Mouse (Mus musculus) heart, postnatal 25 days (tissue): Measurements from ENCODE around the gene Map4k1. TPM values are rescaled to one million over a fixed set of nuclear protein-coding genes. Genes with fewer than 3 reads are reported as not detected.
A peak's percentile ranks its signal among the peaks of the same experiment; 100 is the strongest.
"Not testable (repeated sequence)": the region's sequence is repeated elsewhere in the genome, so short reads cannot be mapped to it uniquely, and the experiment has no call there.

Experiments used
- DNase-seq: peaks from one replicate; pipeline ENCODE4 v3.0.0; 2022; ENCODE audit warnings: low spot score
- intact Hi-C: fragments of 180-260 bp; cut with DNase I; formaldehyde crosslinking; loops from one replicate; pipeline ENCODE4 v1.15.1; 2025
- total RNA-seq, 2 experiments: library from RNA; stranded (reverse); gene quantifications; 2 replicates each; pipeline ENCODE4 v1.2.3; 2021

Map4k1 gene
- total RNA-seq, 2 experiments from 2014 or later: 0.44 to 1.3 TPM

DNA sequence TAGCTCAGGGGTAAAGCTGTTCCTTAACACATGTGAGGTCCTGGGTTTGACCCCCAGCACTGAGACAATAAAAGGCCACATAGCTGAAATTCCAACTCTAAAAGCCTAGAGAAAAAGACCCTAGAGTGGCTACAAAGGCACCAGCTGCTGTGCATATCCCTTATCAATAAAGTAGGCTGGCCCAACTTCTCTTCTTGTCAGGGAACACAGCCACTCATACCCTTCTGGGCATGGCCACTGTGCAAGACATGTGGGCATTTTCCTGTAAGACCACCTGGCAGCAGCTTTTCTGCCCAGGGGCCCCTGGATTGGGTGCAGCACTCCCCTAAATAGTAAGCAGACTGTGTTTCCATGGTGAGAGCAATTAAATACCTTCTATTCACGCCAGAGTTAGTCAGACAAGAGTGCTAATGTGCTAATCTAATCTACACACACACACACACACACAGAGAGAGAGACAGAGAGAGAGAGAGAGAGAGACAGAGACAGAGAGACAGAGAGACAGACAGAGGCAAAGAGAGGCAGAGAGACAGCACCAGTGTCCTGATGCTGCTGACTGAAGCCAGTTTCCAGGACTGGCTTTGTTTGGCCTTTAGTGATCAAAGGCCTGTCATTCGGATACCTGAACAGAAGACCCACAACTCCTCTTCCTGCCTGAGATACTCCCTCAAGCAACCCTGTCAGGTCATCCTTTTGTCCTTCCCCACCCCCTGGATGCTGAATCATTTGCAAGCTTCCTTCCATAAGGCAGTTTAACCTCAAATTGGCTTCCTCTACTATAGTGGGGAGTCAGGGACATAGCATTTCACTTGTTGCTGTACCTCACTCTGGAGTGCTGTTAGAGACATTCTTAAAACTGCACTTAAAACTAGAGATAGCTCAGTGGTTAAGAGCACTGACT is 28.1 kb upstream of the Map4k1 start:
- intact Hi-C loops: loop anchor here (2.0 kb wide), 1 partner anchor 23 kb away; no protein-coding TSS in a partner anchor
- DNase-seq: no peak

DNA sequence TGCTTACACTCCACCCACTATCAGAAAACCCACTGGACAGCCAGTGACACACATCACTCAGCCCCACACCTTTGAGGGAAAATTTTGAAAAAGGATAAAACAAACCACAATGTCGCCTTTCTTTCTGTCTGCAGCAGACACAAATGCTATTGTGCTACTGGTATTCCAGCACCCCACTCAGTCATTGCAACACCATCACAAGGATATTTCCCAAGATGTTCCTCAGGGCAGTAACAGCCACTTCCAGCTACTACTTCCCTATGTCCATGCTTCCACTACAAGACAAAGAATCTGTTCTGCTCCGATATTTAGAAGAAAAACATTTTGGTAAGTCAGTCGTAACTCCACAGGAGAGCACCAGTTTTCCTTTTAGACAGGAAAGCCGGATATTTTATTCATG is 27.1 kb upstream of the Map4k1 start:
- no peak for DNase-seq
- intact Hi-C loops: loop anchor here (5.0 kb wide), 1 partner anchor 32 kb away; no protein-coding TSS in a partner anchor

DNA sequence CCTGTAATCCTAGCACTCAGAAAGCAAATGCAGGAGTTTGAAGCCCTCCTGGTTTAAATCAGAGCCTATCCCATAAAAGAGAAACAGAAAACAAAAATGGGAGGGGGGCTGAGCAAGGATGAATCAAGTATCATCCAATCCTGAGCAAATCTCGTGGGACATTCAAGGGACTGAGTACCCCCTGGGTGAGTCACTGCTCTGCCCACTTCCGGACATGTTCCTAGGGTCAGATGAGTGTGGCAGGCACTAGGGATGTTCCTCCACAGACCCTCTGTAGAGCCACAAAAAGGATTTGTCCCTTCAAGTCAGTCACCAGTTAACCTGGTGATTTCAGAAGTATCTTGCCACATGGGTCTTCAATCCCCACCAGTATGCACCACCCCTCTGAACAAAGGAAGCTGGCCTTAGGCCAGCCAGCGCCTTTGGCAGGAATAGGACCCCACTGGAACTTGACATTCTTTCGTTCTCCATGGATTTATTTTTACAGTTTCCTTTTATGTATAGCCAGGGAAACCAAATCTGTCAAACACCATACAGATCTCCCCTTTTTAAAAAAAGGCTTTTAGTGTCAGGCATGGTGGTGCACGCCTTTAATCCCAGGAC is 26.5 kb upstream of the Map4k1 start:
- no peak for DNase-seq
- intact Hi-C loops: loop anchor here (5.0 kb wide), 1 partner anchor 33 kb away; no protein-coding TSS in a partner anchor

DNA sequence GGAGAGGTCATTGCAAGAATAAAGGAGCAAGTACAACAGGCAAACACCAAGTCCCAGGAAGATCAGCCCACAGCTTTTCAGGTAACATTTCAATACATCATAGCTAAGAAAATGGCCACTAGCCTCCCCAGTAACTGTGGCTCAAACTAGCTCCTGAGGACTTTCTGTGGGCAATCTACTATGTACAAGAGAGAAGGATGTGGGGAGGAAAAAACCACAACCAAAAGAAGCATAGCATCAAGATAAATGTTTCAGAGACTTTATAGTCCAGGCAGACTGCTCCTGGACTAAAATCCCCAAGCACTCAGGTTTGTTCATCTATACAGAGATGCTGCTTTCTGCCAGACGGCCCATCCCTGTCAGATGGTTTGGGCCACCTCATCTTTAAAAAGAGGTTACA is 25.6 kb upstream of the Map4k1 start:
- intact Hi-C loops: loop anchor here (5.0 kb wide), 1 partner anchor 34 kb away; no protein-coding TSS in a partner anchor

DNA sequence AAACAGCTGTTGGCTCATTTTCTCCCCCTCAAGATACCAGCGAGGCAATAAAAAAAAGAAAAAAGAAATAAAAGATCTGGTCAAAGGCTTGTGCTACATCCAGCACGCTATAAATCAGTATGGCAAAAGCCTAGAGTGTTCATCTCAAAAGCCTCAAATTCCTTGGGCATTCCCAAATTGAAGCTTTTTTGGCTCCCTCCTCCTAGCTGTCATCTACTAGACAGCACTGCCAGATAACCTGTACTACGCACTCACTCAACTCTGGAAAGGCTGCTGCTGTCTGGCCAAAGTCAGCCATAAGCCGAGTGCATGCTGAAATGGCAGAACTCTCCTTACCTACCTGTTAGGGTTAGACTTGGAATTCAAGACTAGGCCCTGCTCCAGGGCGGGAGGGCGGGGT is 24.6 kb upstream of the Map4k1 start:
- DNase-seq: no peak
- intact Hi-C loops: loop anchor here (5.0 kb wide), 1 partner anchor 35 kb away; no protein-coding TSS in a partner anchor

More for the DNA sequence above, 25.6 kb upstream of the Map4k1 start:
- DNase-seq: no peak

DNA sequence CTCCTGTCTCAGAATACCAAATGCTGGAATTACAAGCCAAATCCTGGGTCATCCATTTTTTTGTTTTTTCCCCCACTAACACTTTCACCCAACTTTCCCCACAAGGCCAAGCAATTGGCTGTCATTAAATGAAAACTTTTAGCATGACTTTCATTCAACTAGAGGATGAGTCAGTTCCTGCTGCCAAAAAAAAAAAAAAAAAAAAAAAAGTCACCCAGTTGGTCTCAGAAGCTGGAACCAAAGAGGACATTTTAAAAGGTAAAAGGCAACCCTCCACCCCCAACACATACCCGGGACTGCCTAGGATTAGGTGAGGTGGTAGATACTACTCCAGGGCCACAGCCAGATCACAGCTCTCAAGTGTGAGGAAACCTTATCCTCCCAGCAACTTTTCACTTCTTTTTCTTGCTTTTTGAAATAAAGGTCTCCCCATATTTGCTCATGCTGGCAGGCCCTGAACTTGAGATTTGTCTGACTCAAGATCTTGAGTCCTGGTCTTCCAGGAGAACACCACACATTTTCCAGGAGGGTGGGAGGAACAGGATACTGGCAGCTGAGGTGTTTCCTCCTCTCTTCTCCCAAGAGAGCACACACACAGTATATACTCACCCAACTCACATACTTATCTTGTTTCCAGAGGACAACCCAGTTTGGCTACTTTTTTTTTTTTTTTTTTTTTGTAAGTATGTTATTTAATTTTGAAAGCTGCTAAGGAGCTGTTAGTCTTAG is 23.7 kb upstream of the Map4k1 start:
- intact Hi-C loops: loop anchor here (5.0 kb wide), 1 partner anchor 36 kb away; no protein-coding TSS in a partner anchor
- no peak for DNase-seq

DNA sequence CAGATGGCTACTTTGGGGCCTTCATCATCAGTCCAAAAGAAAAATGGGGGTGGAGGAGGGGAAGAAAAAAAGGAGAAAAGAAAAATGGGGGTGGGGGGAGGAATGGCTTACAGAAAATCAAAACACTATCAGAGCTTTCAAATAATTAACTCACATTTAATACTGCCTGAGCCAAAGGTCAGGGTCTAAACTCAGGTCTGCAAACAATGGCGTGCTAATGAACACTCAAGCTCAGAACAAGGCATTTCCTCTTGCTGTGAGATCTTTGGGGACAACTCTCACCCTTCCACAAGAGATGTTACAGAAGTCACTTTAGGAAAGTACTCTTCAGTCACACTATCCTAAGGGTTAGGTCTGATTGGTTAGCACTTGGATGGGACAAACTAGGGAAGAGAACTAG is 23.1 kb upstream of the Map4k1 start:
- intact Hi-C loops: loop anchor here (5.0 kb wide), 1 partner anchor 36 kb away; no protein-coding TSS in a partner anchor
- DNase-seq: no peak

DNA sequence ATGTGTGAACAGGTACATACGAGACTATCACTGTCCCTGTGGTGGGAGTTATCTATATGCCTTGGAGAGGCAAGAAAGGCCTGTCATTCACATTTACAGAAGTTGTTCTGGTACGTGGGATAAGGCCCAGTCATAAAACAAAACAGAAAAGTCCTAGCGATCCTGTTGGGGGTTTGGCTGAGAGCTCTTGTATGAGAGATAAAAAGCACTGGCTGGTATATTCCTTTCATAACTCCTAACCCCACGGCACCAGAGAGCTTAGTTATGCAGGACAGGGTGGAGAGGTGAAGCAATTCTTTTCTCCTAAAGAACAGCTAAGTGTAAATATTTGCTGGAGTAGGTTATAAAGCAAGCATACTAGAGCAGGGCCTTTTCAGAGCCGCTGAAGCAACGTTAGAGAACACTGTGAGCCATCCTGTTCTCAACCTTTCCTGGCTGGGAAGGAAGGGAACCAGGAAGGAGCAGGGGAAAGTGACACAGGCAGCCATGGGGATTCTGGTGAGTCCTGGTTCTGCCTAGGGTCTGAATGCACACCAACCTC is 22.3 kb upstream of the Map4k1 start:
- no peak for DNase-seq
- intact Hi-C loops: loop anchor here (2.0 to 5.0 kb wide), 2 partner anchors 21 to 37 kb away; no protein-coding TSS in a partner anchor

DNA sequence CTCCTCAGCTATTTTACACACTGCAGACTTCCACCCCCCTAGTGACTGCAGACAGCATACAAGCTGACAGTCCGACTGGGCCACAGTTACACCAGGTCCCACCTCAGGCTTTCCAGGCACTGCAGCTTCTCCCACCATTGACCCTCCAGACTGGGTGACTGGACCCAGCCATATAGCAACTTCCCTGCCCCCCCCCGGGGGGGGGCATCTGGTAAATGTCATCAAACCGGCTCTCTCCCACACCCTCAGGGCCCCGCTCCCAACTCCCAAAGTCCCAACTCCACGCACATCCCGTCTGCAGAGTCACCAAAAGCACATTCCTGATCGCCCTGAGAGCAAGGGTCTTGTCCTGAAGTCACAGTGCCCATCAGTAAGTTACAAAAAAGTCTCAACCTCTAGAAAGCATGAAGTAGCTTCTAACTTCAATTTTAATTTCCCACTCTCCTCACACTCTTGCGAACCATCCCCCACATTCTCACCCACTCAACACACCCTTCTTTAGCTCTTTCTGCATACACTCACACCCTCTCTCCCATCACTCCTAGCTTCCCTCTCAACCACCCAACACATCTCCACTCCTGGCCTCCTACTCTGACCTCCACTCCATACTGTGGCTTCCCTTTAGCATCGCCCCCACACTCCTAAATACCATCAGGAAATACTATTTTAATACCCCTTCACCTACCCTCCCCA is 21.4 kb upstream of the Map4k1 start:
- DNase-seq: no peak

DNA sequence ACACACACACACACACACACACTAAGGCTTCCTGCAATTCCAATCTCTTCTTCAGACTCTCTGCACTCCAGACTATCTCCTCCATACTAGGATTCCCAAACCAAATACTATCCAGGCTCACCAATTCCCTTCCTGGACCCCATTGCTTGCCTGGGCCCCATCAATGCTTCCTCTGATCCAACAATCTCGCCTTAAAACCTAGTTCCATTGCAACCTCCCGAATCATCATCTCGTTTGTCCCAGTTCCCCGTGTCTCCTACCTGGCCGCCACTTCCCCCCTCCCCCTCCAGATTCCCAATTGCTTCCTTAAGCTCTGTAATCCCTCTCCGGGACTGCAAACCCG is 20.3 kb upstream of the Map4k1 start:
- no peak for DNase-seq
- intact Hi-C loops: loop anchor here (2.0 kb wide), 1 partner anchor 23 kb away; no protein-coding TSS in a partner anchor

More for the DNA sequence above, 21.4 kb upstream of the Map4k1 start:
- intact Hi-C loops: loop anchor here (2.0 kb wide), 1 partner anchor 22 kb away; no protein-coding TSS in a partner anchor

DNA sequence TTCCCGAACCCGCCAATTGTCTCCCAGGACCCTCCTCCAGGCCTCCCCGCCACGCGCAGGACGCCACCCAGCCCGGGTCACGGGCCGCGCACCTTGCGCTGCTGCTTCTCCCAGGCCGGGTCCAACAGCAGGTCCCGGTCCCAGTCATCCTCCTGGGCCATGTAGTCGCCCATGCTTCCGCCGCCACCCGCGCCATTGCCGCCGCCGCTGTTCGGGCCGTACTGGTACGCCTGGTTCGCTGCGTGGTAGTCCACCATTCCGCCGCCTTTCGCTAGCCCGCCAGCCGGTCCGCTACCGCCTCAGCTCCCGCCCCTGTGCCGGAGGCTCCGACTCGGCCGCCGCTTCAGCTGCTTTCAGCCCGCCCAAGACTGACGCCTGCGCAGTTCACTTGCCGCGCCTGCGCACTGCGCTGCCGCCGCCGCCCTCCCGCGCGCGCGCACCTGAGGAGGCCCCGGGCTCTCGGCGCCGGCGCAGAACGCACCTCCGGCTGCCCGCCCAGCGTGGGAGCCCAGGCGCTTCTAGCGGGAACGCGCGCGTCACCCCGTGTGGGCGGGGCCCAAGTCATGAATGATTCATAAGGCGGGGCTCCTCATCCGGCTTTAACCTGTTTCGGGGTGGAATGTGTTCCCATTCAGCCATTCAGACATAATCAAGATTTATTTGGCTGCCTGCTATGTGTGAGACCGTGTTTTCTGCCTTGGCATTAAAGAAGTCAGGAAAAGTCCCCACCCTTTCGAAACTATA is 19.8 kb upstream of the Map4k1 start, which contains the start of gene Actn4:
Gene Actn4, minus strand, starts transcription at position 414 of the 744 bp plus-strand sequence.
- intact Hi-C loops: loop anchor here (2.0 kb wide), 1 partner anchor 23 kb away; no protein-coding TSS in a partner anchor
- DNase-seq: peak; percentile 99

DNA sequence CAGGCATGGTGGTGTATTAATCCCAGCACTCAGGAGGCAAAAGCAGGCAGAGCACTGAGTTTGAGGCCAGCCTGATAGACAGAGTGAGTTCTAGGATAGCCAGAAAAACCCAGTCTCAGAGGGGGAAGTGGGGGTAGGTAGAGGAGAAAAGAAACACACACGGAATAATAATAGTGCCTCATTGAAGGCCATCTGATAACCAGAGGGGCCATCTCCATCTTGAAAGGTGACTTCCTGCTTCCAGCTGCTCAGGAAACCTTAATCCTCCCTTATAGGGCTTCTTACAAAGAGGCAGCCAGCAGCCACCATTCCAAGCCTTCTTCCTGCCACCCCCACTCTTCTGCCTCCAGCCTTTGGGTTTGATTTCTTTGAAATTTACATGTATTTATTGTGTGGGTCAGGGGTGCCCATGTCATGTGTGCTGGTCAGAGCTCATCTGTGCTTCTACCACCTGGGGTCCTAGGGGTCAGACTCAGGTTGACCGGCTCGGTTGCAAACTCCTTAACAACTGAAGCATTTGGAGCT is 18.4 kb upstream of the Map4k1 start:
- DNase-seq: no peak
- intact Hi-C loops: no loop called here

DNA sequence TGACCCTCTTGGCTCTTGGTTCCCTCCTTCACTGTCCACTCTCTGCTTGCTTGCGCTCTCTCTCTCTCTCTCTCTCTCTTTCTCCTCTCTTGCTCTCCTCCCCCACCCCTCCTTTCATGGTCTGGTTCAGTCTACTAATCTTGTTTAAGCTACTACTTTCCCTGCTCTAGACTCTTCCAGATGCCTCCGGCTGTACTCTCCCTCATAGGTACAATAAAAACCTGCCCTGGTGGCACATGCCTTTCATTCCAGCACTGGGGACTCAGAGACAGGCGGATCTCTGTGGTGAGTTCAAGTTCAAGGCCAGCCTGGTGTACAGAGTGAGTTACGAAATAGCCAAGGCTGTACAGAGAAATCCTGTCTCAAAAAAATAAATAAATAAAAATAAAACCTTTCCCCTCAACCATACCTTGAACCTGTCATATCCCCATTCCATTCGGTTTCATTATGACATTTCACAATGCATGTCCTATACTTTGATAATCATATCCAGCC is 16.5 kb upstream of the Map4k1 start:
- no peak for DNase-seq
- intact Hi-C loops: no loop called here

DNA sequence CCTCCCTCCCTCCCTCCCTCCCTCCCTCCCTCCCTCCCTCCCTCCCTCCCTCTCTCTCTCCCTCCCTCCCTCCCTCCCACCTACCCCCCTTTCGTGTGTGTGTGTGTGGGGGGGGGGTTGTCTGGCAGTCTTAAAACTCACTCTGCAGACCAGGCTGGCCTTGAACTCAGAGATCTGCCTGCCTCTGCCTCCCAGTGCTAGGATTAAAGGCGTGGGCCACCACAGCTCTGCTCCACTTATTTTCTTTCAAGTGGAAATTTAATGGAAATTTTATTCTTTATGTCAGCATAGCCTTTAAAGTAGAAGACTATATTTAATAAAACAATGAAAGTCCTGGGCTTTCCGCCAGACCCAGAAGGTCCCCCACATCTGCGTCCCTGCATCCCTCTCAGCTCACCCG is 15.7 kb upstream of the Map4k1 start:
- intact Hi-C loops: no loop called here
- DNase-seq: no peak

DNA sequence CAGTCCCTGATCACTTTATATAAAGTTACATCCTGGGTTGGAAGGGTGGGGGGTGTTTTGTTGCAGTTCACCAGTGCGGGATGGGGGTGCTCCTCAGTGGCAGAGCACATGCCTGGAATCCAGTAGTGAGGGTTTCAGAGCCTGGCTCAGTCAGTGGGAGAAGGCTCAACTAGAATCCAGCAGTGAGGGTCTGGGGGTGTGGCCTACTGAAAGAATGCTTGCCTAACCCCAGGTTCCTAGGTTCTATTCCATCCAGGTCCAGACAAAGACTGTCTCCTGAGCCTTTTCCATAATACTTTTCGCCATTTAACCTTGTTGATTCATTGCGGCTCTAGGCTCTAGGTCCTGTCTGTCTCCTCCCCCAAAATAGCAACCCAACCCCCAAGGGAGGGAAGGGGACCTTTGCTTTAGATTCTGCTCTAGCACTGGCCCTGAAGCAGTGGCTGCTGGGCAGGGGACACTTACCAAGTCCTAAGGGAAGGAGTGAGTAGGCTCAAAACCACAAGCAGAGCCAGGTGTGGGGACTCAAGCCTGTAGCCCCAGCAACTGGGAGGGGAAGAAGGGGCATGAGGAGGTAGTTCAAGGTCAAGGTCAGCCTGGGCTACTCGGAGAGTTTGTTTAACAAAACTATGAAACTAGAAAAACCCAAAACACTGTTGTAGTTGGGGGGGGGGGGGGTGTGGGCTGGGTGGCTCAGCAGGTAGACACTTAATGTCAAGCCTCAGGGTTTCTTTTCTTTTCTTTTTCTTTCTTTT is 14.9 kb upstream of the Map4k1 start:
- intact Hi-C loops: no loop called here
- DNase-seq: no peak

DNA sequence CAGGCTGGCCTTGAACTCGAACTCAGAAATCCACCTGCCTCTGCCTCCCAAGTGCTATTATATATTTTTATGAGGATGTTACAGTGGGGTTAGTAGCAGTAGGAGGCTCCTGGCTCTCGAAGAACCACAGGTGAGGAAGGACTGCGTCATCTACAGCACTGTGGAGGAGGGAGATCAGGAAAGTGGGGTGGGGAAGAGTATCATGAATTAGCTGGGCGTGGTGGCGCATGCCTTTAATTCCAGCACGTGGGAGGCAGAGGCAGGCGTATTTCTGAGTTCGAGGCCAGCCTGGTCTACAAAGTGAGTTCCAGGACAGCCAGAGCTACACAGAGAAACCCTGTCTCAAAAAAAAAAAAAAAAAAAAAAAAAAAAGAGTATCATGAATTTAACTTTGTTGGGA is 13.7 kb upstream of the Map4k1 start:
- intact Hi-C loops: not testable (repeated sequence)

DNA sequence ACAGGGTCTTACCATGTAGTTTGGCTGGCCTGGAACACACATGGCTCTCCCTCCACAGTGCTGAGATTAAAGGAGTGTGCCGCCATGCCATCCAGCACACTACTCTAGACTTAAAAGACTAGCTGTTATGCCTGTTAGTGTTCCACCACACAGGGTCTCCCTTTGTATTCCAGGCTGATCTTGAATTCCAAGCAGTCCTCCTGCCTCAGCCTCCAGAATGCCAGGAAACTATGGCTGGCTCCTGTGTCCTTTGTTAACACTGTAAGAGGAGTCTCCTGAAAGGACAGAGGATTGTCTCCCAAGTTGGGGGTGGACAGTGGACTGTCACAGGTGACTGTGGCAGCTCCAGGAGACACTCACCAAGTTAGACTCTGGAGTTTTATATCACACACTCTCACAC is 12.6 kb upstream of the Map4k1 start:
- intact Hi-C loops: no loop called here
- no peak for DNase-seq

More for the DNA sequence above, 13.7 kb upstream of the Map4k1 start:
- DNase-seq: not testable (repeated sequence)
